Mouse (Mus musculus) stomach, postnatal 0 days (tissue): ENCODE measurements at regions not wholly inside any gene's neighbourhood (a gene's known extent, or its start where the extent isn't known, plus 50 kb on each side); places are given as distances from the start of the nearest gene placed in this dataset.

ENCODE experiments used
- ATAC-seq: fragments of 200-750 bp; cut with Nextera tagmentation; 2 replicates; pipeline ENCODE4 v1.8.0; 2017; ENCODE audit not compliant: low FRiP score, low TSS enrichment
- DNase-seq: peaks from one replicate; pipeline ENCODE4 v3.0.0-alpha.2; 2016; ENCODE audit warnings: low spot score
- H3K27ac ChIP-seq: fragments of 300-500 bp; sonication (generic); replicated peaks from 2 replicates; pipeline ENCODE4 v1.5.1; 2014; ENCODE audit warnings: mild to moderate bottlenecking, control low read depth
- H3K27me3 ChIP-seq: fragments of 300-500 bp; sonication (generic); 2 replicates; pipeline ENCODE4 v1.6.1; 2014; ENCODE audit warnings: low read length; ENCODE audit not compliant: control insufficient read depth, insufficient read depth
- H3K36me3 ChIP-seq: fragments of 300-500 bp; sonication (generic); 2 replicates; pipeline ENCODE4 v1.6.1; 2014; ENCODE audit warnings: low read length, mixed read lengths; ENCODE audit not compliant: control insufficient read depth, insufficient read depth
- H3K4me1 ChIP-seq: fragments of 300-500 bp; sonication (generic); replicated peaks from 2 replicates; pipeline ENCODE4 v1.6.1; 2014; ENCODE audit warnings: antibody characterized with exemption; ENCODE audit not compliant: control insufficient read depth, insufficient read depth
- H3K4me2 ChIP-seq: fragments of 300-500 bp; sonication (generic); replicated peaks from 2 replicates; pipeline ENCODE4 v1.6.1; 2014; ENCODE audit warnings: low read depth, mild to moderate bottlenecking, control low read depth, moderate library complexity
- H3K4me3 ChIP-seq: fragments of 300-500 bp; sonication (generic); 2 replicates; pipeline ENCODE4 v1.5.1; 2014; ENCODE audit warnings: low read depth, low read length, control low read depth
- H3K9ac ChIP-seq: fragments of 300-500 bp; sonication (generic); 2 replicates; pipeline ENCODE4 v1.6.1; 2014; ENCODE audit warnings: mild to moderate bottlenecking, low read length, control low read depth, mixed read lengths
- H3K9me3 ChIP-seq: fragments of 300-500 bp; sonication (generic); 2 replicates; pipeline ENCODE4 v1.6.1; 2016; ENCODE audit warnings: low read length; ENCODE audit not compliant: control insufficient read depth
- CTCF ChIP-seq: IDR thresholded peaks from 2 replicates; pipeline ENCODE4 v1.5.1; 2016; ENCODE audit warnings: antibody characterized with exemption, low read depth, mild to moderate bottlenecking, moderate library complexity
- EP300 ChIP-seq: optimal IDR thresholded peaks from 2 replicates; pipeline ENCODE3; 2016; ENCODE audit warnings: antibody characterized with exemption
- WGBS: fragments of 180-500 bp; shearing (Covaris S2); extraction: QIAGEN DNeasy Blood & Tissue Kit; methylation state at CpG from one replicate; pipeline ENCODE4 v1.1.7; 2014; 5-methylcytosine and 5-hydroxymethylcytosine counted together

GRCm38 (mm10) chr14:24985806-24986359 lies 473.1 kb upstream of the Zmiz1 start:
- Histone ChIP-seq H3K4me1 (no peaks in the 10 kb centered on the region; the same call in 1 of the 2 replicates), H3K27ac (no peak overlapping the region), H3K36me3 (no peaks in the 10 kb centered on the region), H3K4me3 (no peak overlapping the region), H3K9ac (no peak overlapping the region), H3K4me2 (no peak overlapping the region), H3K27me3 (no peaks in the 10 kb centered on the region), H3K9me3 (no peaks in the 10 kb centered on the region)
- 77% methylated on average over 6 of the region's 6 CpGs for WGBS
- DNase-seq (no peak), ATAC-seq (no peak)
- no peak for TF ChIP-seq CTCF

- 71% methylated on average over 4 of the region's 4 CpGs for WGBS
Measured at GRCm38 (mm10) chr14:24986404-24986803, 472.6 kb upstream of the Zmiz1 start.

DNA sequence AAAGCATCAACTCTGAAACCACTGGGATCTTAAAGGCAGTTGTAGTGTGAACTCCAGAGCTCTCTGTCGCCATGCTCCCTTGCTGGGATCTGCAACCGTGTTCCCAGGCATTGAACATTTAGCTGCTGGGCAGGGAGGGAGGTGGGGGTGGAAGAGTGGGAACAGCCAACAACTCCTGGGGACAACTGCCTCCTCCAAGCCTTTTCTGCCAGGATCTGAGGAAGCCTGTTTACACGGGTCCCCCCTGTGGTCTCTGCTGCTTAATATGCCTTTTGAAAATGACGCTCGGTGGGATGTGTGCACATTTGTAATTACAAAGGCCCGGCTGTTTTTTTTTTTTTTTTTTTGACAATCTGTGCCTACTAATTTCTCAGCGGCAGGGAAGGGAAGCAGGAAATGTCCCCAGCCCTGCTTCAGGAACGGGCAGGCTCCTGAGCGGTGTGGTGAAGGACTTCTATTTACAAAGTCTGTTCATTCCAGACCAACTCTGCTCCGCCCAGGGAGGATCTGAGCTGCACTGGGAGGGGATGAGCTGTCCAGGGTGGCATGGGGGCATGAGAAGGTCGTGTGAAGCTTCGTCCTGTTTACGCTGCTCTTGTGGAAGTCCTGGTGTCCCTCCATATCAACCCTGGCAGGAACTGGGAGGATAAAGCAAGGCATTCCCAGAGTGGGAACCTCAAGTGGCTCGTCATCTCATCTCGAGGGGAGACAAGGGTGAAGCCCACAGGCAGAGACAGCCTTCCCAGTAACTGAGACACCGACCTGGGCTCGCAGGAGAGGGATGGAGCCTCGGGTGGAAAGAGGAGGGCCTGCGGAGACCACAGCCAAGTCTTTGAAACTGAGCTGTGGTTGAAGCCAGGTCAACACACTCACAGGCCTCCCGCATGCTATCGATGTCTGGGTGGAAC lies 465.0 kb upstream of the Zmiz1 start:
- ATAC-seq (no peak), DNase-seq (peak; percentile 30)
- TF ChIP-seq EP300: no peak
- no peak for TF ChIP-seq CTCF
- no peak overlapping the region for H3K4me2 ChIP-seq
- H3K27me3 ChIP-seq: no peaks in the 10 kb centered on the region
- H3K9me3 ChIP-seq: peaks cover 3% of the 10 kb centered on the region; the same call in 1 of the 2 replicates
- H3K4me3 ChIP-seq: no peak overlapping the region
- H3K9ac ChIP-seq: no peak overlapping the region
- H3K36me3 ChIP-seq: no peaks in the 10 kb centered on the region
- WGBS: 39% methylated on average over 21 of the region's 21 CpGs
- no peak overlapping the region for H3K27ac ChIP-seq
- peaks cover 4% of the 10 kb centered on the region; the same call in 1 of the 2 replicates for H3K4me1 ChIP-seq

More at GRCm38 (mm10) chr14:24986404-24986803, 472.6 kb upstream of the Zmiz1 start:
- DNase-seq (no peak), ATAC-seq (no peak)
- Histone ChIP-seq H3K9ac (no peak overlapping the region), H3K4me2 (no peak overlapping the region), H3K4me3 (no peak overlapping the region), H3K4me1 (no peaks in the 10 kb centered on the region; the same call in 1 of the 2 replicates), H3K27ac (no peak overlapping the region), H3K36me3 (no peaks in the 10 kb centered on the region), H3K9me3 (no peaks in the 10 kb centered on the region), H3K27me3 (no peaks in the 10 kb centered on the region)
- no peak for TF ChIP-seq CTCF
- TF ChIP-seq EP300: no peak

GRCm38 (mm10) chr14:24995226-24995625 lies 463.8 kb upstream of the Zmiz1 start:
- H3K27ac ChIP-seq: no peak overlapping the region
- peaks cover 4% of the 10 kb centered on the region; the same call in 1 of the 2 replicates for H3K4me1 ChIP-seq
- H3K27me3 ChIP-seq: no peaks in the 10 kb centered on the region
- no peak for ATAC-seq
- no peak overlapping the region for H3K4me3 ChIP-seq
- 74% methylated on average over 7 of the region's 7 CpGs for WGBS
- no peak overlapping the region for H3K9ac ChIP-seq
- no peak for DNase-seq
- no peaks in the 10 kb centered on the region for H3K36me3 ChIP-seq
- no peak overlapping the region for H3K4me2 ChIP-seq
- TF ChIP-seq EP300: no peak
- no peak for TF ChIP-seq CTCF
- H3K9me3 ChIP-seq: peaks cover 3% of the 10 kb centered on the region; the same call in 1 of the 2 replicates

DNA sequence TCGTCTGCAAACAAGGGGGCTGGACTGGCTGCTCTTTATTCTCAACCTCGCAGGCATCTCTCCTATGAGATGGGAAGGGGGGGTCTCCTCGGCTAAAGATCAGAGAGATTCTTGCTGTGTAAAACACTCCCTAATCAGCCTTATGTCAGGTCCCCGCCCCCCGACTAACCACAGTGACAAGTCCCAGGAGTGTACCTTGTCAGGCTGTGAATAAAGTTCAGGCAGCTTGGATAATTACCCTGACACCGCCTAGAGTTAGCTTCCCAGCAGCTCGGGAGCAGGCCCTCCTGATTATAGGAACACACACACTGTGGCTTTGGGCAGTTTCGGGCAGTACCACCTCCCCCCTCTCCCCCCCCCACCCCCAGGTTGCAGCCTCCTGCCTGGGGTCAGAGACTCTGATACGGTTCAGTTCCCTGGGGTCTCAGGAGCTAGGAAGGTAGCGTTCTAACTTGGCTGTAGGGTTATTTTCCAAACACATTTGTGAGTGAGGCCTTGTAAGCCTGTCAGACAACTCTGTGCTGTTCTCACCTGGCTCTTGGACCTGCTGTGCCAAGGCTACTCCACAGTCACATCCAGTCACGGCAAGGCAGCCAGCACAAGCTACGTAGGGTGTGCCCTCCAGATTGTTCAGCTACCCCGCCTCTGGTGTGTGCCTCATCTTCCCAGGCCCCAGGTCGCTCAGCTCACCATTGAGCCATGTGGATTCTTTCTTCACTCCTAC lies 461.0 kb upstream of the Zmiz1 start:
- H3K36me3 ChIP-seq: no peaks in the 10 kb centered on the region
- H3K4me2 ChIP-seq: no peak overlapping the region
- H3K9ac ChIP-seq: no peak overlapping the region
- DNase-seq: peak; percentile 23
- 0 out of 2 replicates have a peak, but pooled peaks cover 4% of the 10 kb centered on the region for H3K4me1 ChIP-seq
- ATAC-seq: peak; percentile 31; the same call in 1 of the 2 replicates
- no peaks in the 10 kb centered on the region for H3K27me3 ChIP-seq
- H3K4me3 ChIP-seq: no peak overlapping the region
- H3K27ac ChIP-seq: peak overlapping the region; percentile 61; the same call in 1 of the 2 replicates
- TF ChIP-seq EP300 (no peak), CTCF (no peak)
- 42% methylated on average over 14 of the region's 14 CpGs for WGBS
- H3K9me3 ChIP-seq: no peaks in the 10 kb centered on the region
